Mouse (Mus musculus): ENCODE data around the gene Fgfr2. TPM values are rescaled to one million over a fixed set of nuclear protein-coding genes. Genes with fewer than 3 reads are reported as not detected.

Fgfr2 gene
- polyA plus RNA-seq, 1 experiment, result 14.7 TPM

DNA sequence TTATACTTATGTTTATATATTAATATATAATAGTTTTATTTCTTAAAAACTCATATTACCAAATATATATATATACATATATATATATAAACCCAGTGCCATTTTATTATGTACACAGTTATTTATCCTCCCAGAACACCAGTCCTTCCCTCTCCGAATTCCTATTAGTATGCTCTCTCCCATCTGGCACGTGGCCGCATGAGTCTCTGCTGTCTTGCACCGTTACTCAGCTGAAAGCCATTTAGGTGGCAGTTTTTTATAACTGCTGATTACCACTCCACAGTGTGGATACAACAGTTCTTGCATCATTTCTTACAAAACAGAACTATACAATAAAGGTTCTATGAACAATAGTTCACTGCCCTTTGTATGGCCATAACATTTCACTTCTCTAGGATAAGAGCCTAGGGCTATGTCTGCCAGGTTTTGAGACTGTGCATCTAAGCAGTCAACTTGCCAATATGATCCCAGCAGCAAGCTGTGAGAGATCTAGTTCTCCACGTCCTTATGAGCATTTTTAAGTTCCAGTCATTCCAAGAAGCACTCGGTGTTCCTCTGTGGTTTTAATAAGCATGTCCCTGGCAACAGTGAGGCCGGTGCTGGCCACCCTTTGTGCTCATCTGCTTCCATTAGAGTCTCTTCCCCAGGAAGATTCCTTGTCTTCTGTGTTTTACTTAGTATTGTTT, 1777.2 kb downstream of the Fgfr2 start:
- TF ChIP-seq POLR2A (IDR thresholded peaks at IDR 0.05; ENCODE audit: low read depth, low read length), result no peak
- 83% methylated on average over 7 of the region's 7 CpGs for WGBS
- H3K27ac ChIP-seq (ENCODE audit: insufficient read depth, low read depth, low read length), result no peak overlapping the region
- no peak overlapping the region for H3K4me3 ChIP-seq (ENCODE audit: low read depth, low read length)
- no peaks in the 10 kb centered on the region for H3K4me1 ChIP-seq (ENCODE audit: control insufficient read depth, insufficient read depth, insufficient read length, low read length)
- H3K27me3 ChIP-seq (ENCODE audit: control insufficient read depth, insufficient read depth, low read length), result no peaks in the 10 kb centered on the region
- H3K36me3 ChIP-seq (ENCODE audit: control insufficient read depth, insufficient read depth, low read length), result peaks cover 42% of the 10 kb centered on the region

DNA sequence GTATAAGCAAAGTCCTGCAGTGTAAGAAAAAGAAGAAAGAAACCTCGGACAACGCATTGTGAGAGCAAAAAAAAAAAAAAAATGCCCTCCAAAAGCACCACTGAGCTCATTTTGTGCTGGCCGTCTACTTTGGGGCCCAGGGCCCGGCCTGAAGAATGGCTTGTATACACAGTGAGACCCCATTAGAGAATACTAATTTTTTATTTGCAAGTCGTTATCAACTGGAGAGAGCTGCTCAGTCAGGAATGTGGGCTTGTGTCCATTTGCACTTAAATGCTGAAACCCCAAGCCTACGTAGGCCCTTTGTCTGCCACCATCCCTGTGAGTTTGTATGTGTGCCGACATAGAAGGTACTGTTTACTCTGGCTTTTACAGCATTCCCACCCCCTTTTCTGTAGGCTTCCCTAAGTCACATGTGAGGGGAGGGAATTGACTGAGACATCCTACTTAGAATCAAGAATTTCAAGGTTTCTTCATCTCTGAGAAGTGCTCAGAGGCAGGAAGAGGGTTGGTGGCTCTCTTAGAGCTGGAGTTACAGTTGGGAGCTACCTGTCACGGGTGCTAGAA, 1785.6 kb downstream of the Fgfr2 start:
- no peak overlapping the region for H3K27ac ChIP-seq (ENCODE audit: insufficient read depth, low read depth, low read length)
- no peaks in the 10 kb centered on the region for H3K4me1 ChIP-seq (ENCODE audit: control insufficient read depth, insufficient read depth, insufficient read length, low read length)
- 74% methylated on average over 8 of the region's 8 CpGs for WGBS
- no peak overlapping the region for H3K4me3 ChIP-seq (ENCODE audit: low read depth, low read length)
- no peaks in the 10 kb centered on the region for H3K27me3 ChIP-seq (ENCODE audit: control insufficient read depth, insufficient read depth, low read length)
- peaks cover 14% of the 10 kb centered on the region for H3K36me3 ChIP-seq (ENCODE audit: control insufficient read depth, insufficient read depth, low read length)
- no peak for TF ChIP-seq CTCF (IDR thresholded peaks at IDR 0.05; ENCODE audit: extremely low read depth, insufficient read length, insufficient replicate concordance, low read depth, low read length)
- no peak for TF ChIP-seq POLR2A (IDR thresholded peaks at IDR 0.05; ENCODE audit: low read depth, low read length)

DNA sequence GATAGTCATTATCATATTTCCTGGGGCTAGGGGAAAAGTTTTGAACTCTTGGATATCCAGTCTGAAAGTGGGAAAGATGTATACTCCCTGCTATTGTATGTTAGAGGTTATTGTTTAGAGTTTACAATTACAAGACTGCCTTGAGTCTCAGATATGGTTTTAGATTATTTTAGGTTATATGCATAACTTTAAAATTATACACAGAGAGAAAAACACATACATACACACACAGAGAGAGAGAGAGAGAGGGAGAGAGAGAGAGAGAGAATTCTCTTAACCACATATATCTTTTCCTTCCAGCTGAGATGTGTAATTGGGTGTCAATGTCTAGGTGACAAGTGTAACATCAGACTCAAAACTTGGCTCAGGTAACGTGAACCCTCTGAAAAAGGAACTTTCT, 1789.6 kb downstream of the Fgfr2 start, which contains the start of gene Fam24a:
Fam24a (plus strand) TSS at position 301 of the 400 bp plus-strand sequence.
- Histone ChIP-seq H3K36me3 (ENCODE audit: control insufficient read depth, insufficient read depth, low read length) (no peaks in the 10 kb centered on the region), H3K4me1 (ENCODE audit: control insufficient read depth, insufficient read depth, insufficient read length, low read length) (no peaks in the 10 kb centered on the region), H3K27me3 (ENCODE audit: control insufficient read depth, insufficient read depth, low read length) (no peaks in the 10 kb centered on the region), H3K27ac (ENCODE audit: insufficient read depth, low read depth, low read length) (no peak within 1 kb of the TSS), H3K4me3 (ENCODE audit: low read depth, low read length) (no peak within 1 kb of the TSS)
- TF ChIP-seq CTCF (IDR thresholded peaks at IDR 0.05; ENCODE audit: extremely low read depth, insufficient read length, insufficient replicate concordance, low read depth, low read length) (no peak), POLR2A (IDR thresholded peaks at IDR 0.05; ENCODE audit: low read depth, low read length) (no peak)
- 49% methylated on average over 1 of the region's 1 CpGs for WGBS

DNA sequence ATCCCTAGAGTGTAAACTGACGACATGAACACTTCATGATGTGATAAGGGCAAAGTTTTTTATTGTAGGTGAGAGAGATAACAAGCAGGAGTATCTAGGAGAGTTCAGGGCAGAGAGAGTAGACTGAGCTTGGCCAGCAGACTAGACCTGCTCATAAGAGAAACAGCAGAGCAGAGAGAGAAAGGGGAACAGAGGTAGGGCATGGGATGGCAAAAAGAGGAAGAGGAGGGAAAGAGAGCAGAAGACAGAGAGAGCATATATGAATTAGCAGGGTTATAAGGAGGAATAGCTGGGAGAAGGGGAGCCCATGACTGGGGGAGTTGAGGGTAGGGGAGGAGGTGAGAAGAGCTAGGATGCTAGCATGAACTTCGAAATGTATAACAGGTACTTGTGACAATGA, 1791.5 kb downstream of the Fgfr2 start:
- Histone ChIP-seq H3K4me3 (ENCODE audit: low read depth, low read length) (no peak overlapping the region), H3K27ac (ENCODE audit: insufficient read depth, low read depth, low read length) (no peak overlapping the region), H3K36me3 (ENCODE audit: control insufficient read depth, insufficient read depth, low read length) (no peaks in the 10 kb centered on the region), H3K27me3 (ENCODE audit: control insufficient read depth, insufficient read depth, low read length) (no peaks in the 10 kb centered on the region), H3K4me1 (ENCODE audit: control insufficient read depth, insufficient read depth, insufficient read length, low read length) (no peaks in the 10 kb centered on the region)
- TF ChIP-seq CTCF (IDR thresholded peaks at IDR 0.05; ENCODE audit: extremely low read depth, insufficient read length, insufficient replicate concordance, low read depth, low read length) (no peak), POLR2A (IDR thresholded peaks at IDR 0.05; ENCODE audit: low read depth, low read length) (no peak)
- WGBS, result 52% methylated on average over 2 of the region's 2 CpGs

DNA sequence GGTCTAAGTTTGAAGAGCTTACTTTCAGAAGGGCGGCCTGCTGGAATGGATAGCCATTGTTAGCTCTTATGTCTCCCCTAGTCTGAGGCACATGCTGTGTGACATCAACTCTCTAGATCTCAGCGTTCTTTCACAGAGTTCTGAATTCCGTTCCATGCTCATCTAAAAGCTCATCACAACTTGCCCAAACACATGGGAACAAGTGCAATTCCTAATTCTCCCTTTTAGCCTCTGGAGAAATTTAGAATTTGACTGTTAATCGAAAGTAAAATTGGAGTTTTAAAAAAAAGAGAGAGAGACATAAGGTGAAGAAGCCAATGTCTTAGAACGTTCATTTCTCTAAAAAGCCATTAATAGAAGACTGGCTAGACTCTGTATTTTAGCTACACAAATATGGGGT, 1793.7 kb downstream of the Fgfr2 start, which contains the start of gene Fam24b:
Fam24b (minus strand) TSS at position 101 of the 400 bp plus-strand sequence.
- WGBS, result 90% methylated on average over 5 of the region's 5 CpGs
- no peak for TF ChIP-seq POLR2A (IDR thresholded peaks at IDR 0.05; ENCODE audit: low read depth, low read length)
- H3K27me3 ChIP-seq (ENCODE audit: control insufficient read depth, insufficient read depth, low read length), result no peaks in the 10 kb centered on the region
- no peaks in the 10 kb centered on the region for H3K36me3 ChIP-seq (ENCODE audit: control insufficient read depth, insufficient read depth, low read length)
- no peaks in the 10 kb centered on the region for H3K4me1 ChIP-seq (ENCODE audit: control insufficient read depth, insufficient read depth, insufficient read length, low read length)
- no peak within 1 kb of the TSS for H3K27ac ChIP-seq (ENCODE audit: insufficient read depth, low read depth, low read length)
- H3K4me3 ChIP-seq (ENCODE audit: low read depth, low read length), result no peak within 1 kb of the TSS

DNA sequence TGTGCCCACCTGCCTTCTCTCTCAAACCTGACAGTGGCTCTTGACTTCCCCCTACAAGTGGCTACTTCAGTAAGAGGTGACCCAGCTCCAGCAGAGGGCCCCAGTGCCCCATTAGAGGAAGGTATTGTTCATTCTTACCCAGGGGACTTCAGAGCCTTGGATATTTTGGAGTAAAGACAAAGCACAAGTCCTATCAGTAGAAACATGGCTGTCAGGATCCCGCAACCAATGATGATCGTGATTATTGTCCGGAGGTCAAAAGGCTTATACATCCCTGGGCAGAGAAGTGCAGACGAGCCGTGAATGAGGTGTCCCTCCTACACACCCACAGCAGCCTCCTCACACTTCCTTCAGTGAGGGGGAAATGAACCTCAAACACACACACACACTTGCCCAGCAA, 1796.1 kb downstream of the Fgfr2 start:
- Histone ChIP-seq H3K36me3 (ENCODE audit: control insufficient read depth, insufficient read depth, low read length) (no peaks in the 10 kb centered on the region), H3K4me1 (ENCODE audit: control insufficient read depth, insufficient read depth, insufficient read length, low read length) (no peaks in the 10 kb centered on the region), H3K4me3 (ENCODE audit: low read depth, low read length) (no peak overlapping the region), H3K27ac (ENCODE audit: insufficient read depth, low read depth, low read length) (no peak overlapping the region), H3K27me3 (ENCODE audit: control insufficient read depth, insufficient read depth, low read length) (no peaks in the 10 kb centered on the region)
- no peak for TF ChIP-seq POLR2A (IDR thresholded peaks at IDR 0.05; ENCODE audit: low read depth, low read length)
- WGBS, result 86% methylated on average over 5 of the region's 5 CpGs

DNA sequence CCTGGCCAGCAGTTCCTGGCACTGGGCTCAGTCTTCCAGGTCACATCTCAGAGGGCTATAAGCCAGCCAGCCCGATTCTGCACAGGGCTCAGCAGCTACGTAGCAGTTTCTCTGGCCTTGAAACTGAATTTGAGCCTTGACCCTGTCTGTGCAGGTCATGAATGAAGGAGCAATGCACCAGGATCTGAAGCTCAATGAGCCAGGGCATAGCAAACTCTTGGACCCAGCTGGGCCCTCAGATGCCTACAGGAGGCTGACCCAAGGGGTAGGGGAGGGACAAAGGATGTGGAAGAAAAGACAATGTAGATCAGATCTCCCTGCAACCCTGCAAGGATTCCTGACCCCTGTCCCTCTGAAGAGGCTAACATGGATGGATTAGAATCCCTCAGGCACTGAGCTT, 1801.0 kb downstream of the Fgfr2 start, which contains the start of gene Cuzd1:
Cuzd1 (minus strand) TSS at position 101 of the 400 bp plus-strand sequence.
- WGBS, result 77% methylated on average over 2 of the region's 2 CpGs
- H3K4me1 ChIP-seq (ENCODE audit: control insufficient read depth, insufficient read depth, insufficient read length, low read length), result no peaks in the 10 kb centered on the region
- H3K36me3 ChIP-seq (ENCODE audit: control insufficient read depth, insufficient read depth, low read length), result no peaks in the 10 kb centered on the region
- no peak for TF ChIP-seq CTCF (IDR thresholded peaks at IDR 0.05; ENCODE audit: extremely low read depth, insufficient read length, insufficient replicate concordance, low read depth, low read length)
- TF ChIP-seq POLR2A (IDR thresholded peaks at IDR 0.05; ENCODE audit: low read depth, low read length), result no peak
- H3K27ac ChIP-seq (ENCODE audit: insufficient read depth, low read depth, low read length), result no peak within 1 kb of the TSS
- H3K4me3 ChIP-seq (ENCODE audit: low read depth, low read length), result no peak within 1 kb of the TSS
- H3K27me3 ChIP-seq (ENCODE audit: control insufficient read depth, insufficient read depth, low read length), result no peaks in the 10 kb centered on the region

All from small intestine, adult 2 months (tissue).